Mouse (Mus musculus): Measurements from ENCODE around the gene Ccni. TPM values are rescaled to one million over a fixed set of nuclear protein-coding genes. Genes with fewer than 3 reads are reported as not detected.

Ccni gene
- polyA plus RNA-seq, 2 experiments, result 21.7 to 39.3 TPM

DNA sequence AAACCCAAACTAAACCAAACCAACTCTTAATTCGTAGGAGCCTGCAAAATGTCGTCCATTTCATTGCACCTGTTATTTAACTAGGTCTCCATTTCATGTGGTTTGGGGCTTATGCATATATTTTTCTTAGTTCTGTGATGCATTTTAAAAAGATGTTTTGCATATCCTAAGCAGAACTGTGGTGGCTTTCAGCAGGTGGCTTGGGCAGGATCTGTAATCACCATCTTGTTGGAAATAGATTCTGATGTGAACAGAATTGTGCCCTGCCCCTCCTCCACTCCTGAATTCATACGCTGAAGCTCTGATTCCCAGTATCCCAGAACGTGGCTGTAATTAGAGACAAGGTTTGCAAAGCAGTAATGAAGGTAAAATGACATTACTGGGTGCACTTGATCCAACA lies 27.8 kb upstream of the Ccni start:
- ATAC-seq (ENCODE audit: insufficient read depth) (no peak), DNase-seq (ENCODE audit: low read depth in 3 of 3, low spot score in 3 of 3) (no peak)
- Histone ChIP-seq H3K4me3 (ENCODE audit: insufficient read depth in 1 of 2, low read depth in 2 of 2, low read length in 2 of 2) (no peak overlapping the region), H3K4me2 (ENCODE audit: low read depth) (no peak overlapping the region), H3K27me3 (ENCODE audit: control insufficient read depth, insufficient read depth, low read length) (no peaks in the 10 kb centered on the region), H3K27ac (no peak overlapping the region), H3K36me3 (replicated peaks; ENCODE audit: control insufficient read depth, insufficient read depth, low read depth) (no peaks in the 10 kb centered on the region), H3K4me1 (replicated peaks; ENCODE audit: control insufficient read depth in 2 of 2, insufficient read depth in 2 of 2, low read length in 1 of 2) (peaks cover 17 to 22% of the 10 kb centered on the region in 2 experiments), H3K9ac (replicated peaks) (no peak overlapping the region), H3K9me3 (ENCODE audit: control insufficient read depth, low read length) (no peaks in the 10 kb centered on the region)
- TF ChIP-seq EP300 (IDR thresholded peaks at IDR 0.05; ENCODE audit: low read depth) (no peak), CTCF (IDR thresholded peaks at IDR 0.05; ENCODE audit: low read depth) (no peak)
- WGBS (ENCODE audit: insufficient replicate concordance), result 61% methylated on average over 4 of the region's 4 CpGs

DNA sequence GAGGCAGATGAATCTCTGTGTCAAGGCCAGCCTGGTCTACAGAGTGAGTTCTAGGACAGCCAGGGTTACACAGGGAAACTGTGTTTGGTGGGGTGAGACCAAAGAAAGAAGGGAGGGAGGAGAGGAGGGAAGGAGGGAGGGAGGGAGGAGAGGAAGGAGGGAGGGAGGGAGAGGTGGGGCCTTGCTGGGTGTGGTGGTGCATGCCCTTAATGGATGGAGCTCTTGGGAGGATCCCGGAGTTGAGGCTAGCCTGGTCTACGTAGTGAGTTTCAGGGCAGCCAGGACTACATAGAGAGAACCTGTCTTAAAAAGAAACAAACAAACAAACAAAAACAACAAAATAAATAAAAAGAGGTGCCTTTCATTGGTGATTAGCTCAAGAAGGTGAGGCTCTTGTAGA lies 26.5 kb upstream of the Ccni start:
- TF ChIP-seq EP300 (IDR thresholded peaks at IDR 0.05; ENCODE audit: low read depth), result no peak
- no peak for TF ChIP-seq CTCF (IDR thresholded peaks at IDR 0.05; ENCODE audit: low read depth)
- H3K4me3 ChIP-seq (ENCODE audit: insufficient read depth in 1 of 2, low read depth in 2 of 2, low read length in 2 of 2), result no peak overlapping the region
- H3K9me3 ChIP-seq (ENCODE audit: control insufficient read depth, low read length), result no peaks in the 10 kb centered on the region
- ATAC-seq (ENCODE audit: insufficient read depth), result peak; percentile 88
- H3K9ac ChIP-seq (replicated peaks), result no peak overlapping the region
- no peak overlapping the region for H3K27ac ChIP-seq
- WGBS (ENCODE audit: insufficient replicate concordance), result 75% methylated on average over 2 of the region's 2 CpGs
- peak; percentile 9 to 33 (median 24) for DNase-seq (ENCODE audit: low read depth in 3 of 3, low spot score in 3 of 3)
- H3K27me3 ChIP-seq (ENCODE audit: control insufficient read depth, insufficient read depth, low read length), result no peaks in the 10 kb centered on the region
- H3K4me2 ChIP-seq (ENCODE audit: low read depth), result no peak overlapping the region
- H3K36me3 ChIP-seq (replicated peaks; ENCODE audit: control insufficient read depth, insufficient read depth, low read depth), result no peaks in the 10 kb centered on the region
- peaks cover 8 to 16% of the 10 kb centered on the region in 2 experiments for H3K4me1 ChIP-seq (replicated peaks; ENCODE audit: control insufficient read depth in 2 of 2, insufficient read depth in 2 of 2, low read length in 1 of 2)

DNA sequence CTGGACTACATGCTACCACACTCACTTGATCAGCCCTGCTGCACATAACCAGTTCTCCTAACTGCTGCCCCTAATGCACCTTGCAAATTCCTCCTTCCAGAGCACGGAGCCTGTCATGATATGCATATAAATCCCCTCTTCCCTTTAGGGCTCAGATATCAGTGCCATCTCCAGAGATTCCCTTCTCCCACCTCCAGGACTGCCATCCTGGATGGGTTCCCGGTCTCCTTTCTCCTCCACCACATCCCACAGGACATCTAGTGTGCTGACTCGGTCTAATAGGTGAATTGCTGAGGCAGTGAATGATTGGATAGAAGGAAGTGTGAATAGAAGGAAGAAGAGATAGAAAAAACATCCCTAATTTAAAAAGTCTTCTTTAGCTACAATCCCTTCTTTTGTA lies 25.4 kb upstream of the Ccni start:
- H3K4me1 ChIP-seq (replicated peaks; ENCODE audit: control insufficient read depth in 2 of 2, insufficient read depth in 2 of 2, low read length in 1 of 2), result peaks cover 17 to 25% of the 10 kb centered on the region in 2 experiments
- H3K36me3 ChIP-seq (replicated peaks; ENCODE audit: control insufficient read depth, insufficient read depth, low read depth), result no peaks in the 10 kb centered on the region
- no peak for ATAC-seq (ENCODE audit: insufficient read depth)
- DNase-seq (ENCODE audit: low read depth in 3 of 3, low spot score in 3 of 3), result no peak
- H3K4me3 ChIP-seq (ENCODE audit: insufficient read depth in 1 of 2, low read depth in 2 of 2, low read length in 2 of 2), result no peak overlapping the region
- 68% methylated on average over 3 of the region's 3 CpGs for WGBS (ENCODE audit: insufficient replicate concordance)
- H3K27me3 ChIP-seq (ENCODE audit: control insufficient read depth, insufficient read depth, low read length), result no peaks in the 10 kb centered on the region
- no peak overlapping the region for H3K4me2 ChIP-seq (ENCODE audit: low read depth)
- no peak overlapping the region for H3K27ac ChIP-seq
- no peak for TF ChIP-seq EP300 (IDR thresholded peaks at IDR 0.05; ENCODE audit: low read depth)
- TF ChIP-seq CTCF (IDR thresholded peaks at IDR 0.05; ENCODE audit: low read depth), result no peak
- H3K9me3 ChIP-seq (ENCODE audit: control insufficient read depth, low read length), result no peaks in the 10 kb centered on the region
- H3K9ac ChIP-seq (replicated peaks), result no peak overlapping the region

DNA sequence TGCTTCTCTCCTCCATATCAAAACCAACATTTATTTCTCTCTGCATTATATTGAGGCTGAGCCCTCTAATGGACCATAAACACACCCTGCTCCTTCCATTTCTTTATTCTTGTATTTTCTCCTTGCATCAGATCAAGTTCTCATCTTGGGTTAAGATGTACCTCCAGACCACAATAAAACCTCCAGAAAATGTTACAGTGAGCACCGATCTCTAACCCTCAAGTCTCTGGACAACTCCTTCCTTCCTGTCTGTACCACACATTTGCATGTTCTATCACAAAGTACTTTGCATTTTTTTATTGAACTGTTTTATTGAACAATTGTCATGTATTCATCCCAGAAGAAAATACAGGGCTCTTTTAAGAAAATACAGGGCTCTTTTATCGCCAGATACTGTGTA lies 23.2 kb upstream of the Ccni start:
- H3K4me1 ChIP-seq (replicated peaks; ENCODE audit: control insufficient read depth in 2 of 2, insufficient read depth in 2 of 2, low read length in 1 of 2), result peaks cover 18 to 25% of the 10 kb centered on the region in 2 experiments
- DNase-seq (ENCODE audit: low read depth in 3 of 3, low spot score in 3 of 3) (no peak), ATAC-seq (ENCODE audit: insufficient read depth) (no peak)
- H3K27ac ChIP-seq, result no peak overlapping the region
- no peak overlapping the region for H3K9ac ChIP-seq (replicated peaks)
- no peak overlapping the region for H3K4me2 ChIP-seq (ENCODE audit: low read depth)
- no peaks in the 10 kb centered on the region for H3K36me3 ChIP-seq (replicated peaks; ENCODE audit: control insufficient read depth, insufficient read depth, low read depth)
- no peaks in the 10 kb centered on the region for H3K27me3 ChIP-seq (ENCODE audit: control insufficient read depth, insufficient read depth, low read length)
- TF ChIP-seq EP300 (IDR thresholded peaks at IDR 0.05; ENCODE audit: low read depth) (no peak), CTCF (IDR thresholded peaks at IDR 0.05; ENCODE audit: low read depth) (no peak)
- no peak overlapping the region for H3K4me3 ChIP-seq (ENCODE audit: insufficient read depth in 1 of 2, low read depth in 2 of 2, low read length in 2 of 2)
- H3K9me3 ChIP-seq (ENCODE audit: control insufficient read depth, low read length), result no peaks in the 10 kb centered on the region
- 42% methylated on average over 2 of the region's 2 CpGs for WGBS (ENCODE audit: insufficient replicate concordance)

DNA sequence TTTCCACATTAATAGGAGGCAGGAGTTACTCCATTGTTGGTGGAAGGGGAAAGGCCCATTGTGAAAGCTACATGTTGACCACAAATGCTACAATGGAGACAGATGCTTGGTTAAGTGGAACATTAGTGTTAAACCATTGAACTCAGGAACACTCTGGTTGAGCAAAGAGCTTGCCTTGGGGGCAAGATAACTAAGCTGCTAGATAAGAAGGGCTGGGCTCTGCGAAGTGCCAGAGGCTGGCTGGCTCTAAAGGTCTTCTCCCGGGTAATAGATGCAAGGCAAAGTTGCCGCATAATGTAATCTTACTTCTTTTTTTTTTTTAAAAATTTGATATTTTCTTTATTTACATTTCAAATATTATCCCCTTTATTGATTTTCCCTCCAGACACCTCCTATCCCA lies 20.9 kb upstream of the Ccni start:
- Histone ChIP-seq H3K9ac (replicated peaks) (no peak overlapping the region), H3K27me3 (ENCODE audit: control insufficient read depth, insufficient read depth, low read length) (no peaks in the 10 kb centered on the region), H3K4me1 (replicated peaks; ENCODE audit: control insufficient read depth in 2 of 2, insufficient read depth in 2 of 2, low read length in 1 of 2) (peaks cover 11 to 13% of the 10 kb centered on the region in 2 experiments), H3K9me3 (ENCODE audit: control insufficient read depth, low read length) (no peaks in the 10 kb centered on the region), H3K4me3 (ENCODE audit: insufficient read depth in 1 of 2, low read depth in 2 of 2, low read length in 2 of 2) (no peak overlapping the region), H3K4me2 (ENCODE audit: low read depth) (peak overlapping the region; percentile 44), H3K36me3 (replicated peaks; ENCODE audit: control insufficient read depth, insufficient read depth, low read depth) (no peaks in the 10 kb centered on the region), H3K27ac (no peak overlapping the region)
- peak; percentile 71 for ATAC-seq (ENCODE audit: insufficient read depth)
- 13% methylated on average over 3 of the region's 3 CpGs for WGBS (ENCODE audit: insufficient replicate concordance)
- peak in 1 of 3 experiments; percentile 20 for DNase-seq (ENCODE audit: low read depth in 3 of 3, low spot score in 3 of 3)
- TF ChIP-seq CTCF (IDR thresholded peaks at IDR 0.05; ENCODE audit: low read depth) (no peak), EP300 (IDR thresholded peaks at IDR 0.05; ENCODE audit: low read depth) (no peak)

Measured in liver, embryonic 14.5 days (tissue).